Mouse (Mus musculus): ENCODE results near the gene Abcg3.

DNA sequence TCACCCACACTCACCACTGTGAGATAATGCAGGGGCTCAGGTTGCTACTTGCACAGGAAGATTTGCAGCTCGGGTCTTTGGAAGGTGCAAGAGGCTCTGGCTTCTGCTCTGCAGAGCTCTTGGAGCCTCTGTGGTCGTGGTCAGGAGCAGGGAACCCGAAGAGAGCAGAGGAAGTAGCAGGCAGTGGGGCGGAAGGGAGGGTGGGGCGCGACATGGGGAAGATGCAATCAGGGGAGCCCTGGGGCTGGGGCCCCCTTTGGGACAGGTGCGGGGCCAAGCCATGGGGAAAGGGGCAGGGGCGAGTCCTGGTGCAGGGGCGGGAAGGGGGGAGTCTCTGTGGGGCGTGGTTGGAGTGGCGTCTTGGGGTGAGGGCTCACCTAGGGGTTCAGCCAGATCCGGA is at the start of gene Abcg3:
- TF ChIP-seq POLR2A (IDR thresholded peaks at IDR 0.05; ENCODE audit: control insufficient read depth, low read depth, low read length) = no peak
- no peak for TF ChIP-seq CTCF (IDR thresholded peaks at IDR 0.05; ENCODE audit: control insufficient read depth, insufficient read depth, insufficient replicate concordance, low read depth, low read length)

All from testis, adult 2 months (tissue).